Mouse (Mus musculus): Measurements from ENCODE around the gene Wfdc5.
"Not testable (repeated sequence)": the region's sequence is repeated elsewhere in the genome, so short reads cannot be mapped to it uniquely, and the experiment has no call there.

The Wfdc5 gene

DNA sequence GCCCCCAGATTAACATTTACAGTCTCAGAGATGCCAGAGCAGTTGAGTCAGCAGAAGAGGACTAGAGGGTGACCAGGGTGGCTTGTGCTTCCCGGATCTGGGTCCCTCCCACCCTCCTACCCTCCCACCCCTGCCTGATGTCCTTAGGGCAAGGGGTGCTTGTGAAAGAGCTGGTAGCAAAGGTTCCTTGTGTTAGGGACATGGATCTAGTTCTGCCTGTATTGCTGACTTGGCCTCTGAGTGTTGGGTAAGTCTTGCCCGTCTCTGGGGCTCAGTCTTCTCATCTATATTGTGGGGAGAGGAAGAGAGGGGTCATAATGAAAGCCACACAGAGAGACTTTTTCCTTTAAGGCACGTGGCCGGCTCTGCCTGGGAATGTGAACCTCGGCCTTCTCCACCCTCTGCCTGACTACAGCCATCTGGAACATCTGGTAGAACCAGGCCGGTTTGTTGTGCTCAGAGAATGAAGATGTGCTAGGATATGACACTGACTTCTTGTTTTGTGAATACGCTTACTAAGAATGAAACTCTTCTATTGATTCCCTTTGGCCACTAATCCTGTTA, at the start of gene Wfdc5:
TSS of gene Wfdc5 (minus strand) at position 51 of the 564 bp plus-strand sequence.
- DNase-seq = no peak

DNA sequence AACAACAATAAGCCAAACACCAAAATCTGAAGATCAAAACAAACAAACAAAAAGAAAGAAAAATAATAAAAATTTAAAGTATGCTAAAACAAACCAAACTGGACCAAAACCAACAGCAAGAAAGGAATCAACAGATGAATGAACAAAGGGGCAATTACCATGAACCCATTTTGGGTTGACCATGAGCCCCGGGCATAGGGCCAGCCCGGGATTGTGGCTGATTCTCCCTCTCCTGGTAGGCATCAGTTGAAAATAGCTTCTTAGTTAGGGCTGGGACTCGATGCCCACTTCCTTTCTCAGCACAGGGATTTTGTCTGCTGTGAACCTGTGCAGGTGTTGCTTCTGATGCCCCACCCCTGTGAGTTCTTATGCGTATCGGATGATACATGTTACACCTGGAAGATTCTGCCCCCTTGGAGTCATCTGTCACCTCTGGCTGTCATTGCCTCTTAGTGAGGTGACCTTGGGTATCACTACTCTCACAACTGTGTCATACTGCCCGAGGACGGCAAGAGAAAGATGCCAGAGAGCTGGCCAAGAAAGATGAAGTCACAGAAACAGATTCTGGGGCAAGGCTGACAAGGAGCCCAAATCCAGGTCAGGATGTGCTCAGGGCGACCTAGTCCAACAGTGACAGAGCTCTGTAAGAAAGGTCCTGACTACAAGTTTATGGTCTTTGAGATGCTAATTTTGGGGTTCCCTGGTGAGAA, 46.0 kb upstream of the Wfdc5 start:
- no peak for DNase-seq

DNA sequence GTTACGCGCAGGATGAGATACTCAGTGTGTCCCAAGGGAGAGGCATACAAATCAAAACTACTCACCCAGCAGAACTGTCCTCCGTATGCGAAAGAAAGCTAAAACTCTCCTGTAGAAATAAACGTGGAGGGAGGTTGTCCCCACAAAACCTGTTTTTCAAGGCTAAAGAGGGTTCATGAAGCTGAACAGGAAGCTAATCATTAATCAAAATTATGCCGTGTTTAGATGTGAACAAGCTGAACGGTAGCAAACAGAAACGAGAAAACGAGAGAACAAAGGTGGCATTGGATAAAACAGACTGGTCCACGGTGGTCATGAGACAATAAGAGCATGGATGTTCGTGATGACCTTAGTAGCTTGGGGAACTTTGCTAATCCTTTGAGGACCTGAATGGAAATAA, 39.0 kb upstream of the Wfdc5 start, which contains the start of gene Wfdc15b:
TSS of gene Wfdc15b (minus strand) at position 139 of the 400 bp plus-strand sequence.
- no peak for DNase-seq

DNA sequence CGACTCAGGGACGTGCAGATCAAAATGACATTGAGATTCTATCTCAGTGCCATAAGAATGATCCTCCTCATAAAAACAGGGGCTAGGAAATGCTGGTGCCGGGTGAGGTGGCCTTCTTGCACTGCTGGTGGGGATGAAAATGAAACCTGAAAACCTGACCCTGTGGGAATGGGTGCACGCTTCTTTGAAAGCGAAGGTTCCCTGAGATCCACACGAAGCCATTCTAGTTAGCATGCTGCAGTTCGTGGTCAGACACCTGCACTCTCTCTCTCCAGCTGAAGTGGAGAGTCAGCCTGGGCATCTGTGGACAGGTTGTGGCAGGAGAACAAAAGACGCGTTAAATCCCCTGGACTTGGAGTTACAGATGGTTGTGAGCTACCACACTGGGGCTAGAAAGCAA, 36.8 kb upstream of the Wfdc5 start:
- no peak for DNase-seq

DNA sequence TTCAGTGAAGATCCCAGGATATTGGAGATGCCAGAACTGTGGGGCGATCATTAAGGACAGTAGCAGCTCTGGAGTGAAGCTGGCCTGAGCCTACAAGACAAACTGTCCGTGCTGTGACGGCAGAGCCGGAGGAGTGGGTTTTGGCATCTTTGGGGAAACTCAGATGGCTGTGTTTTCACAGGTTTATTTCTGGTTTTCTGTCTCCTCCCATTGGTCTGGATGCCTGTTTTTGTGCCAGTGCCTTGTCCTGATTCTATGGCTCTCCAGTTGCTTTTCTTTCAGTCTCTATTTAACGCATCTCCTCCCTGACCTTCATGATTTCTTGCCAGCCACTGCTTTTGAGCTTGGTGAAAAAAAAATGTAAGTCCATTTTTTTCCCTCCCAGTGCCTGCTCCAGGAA, 30.2 kb upstream of the Wfdc5 start:
- no peak for DNase-seq

DNA sequence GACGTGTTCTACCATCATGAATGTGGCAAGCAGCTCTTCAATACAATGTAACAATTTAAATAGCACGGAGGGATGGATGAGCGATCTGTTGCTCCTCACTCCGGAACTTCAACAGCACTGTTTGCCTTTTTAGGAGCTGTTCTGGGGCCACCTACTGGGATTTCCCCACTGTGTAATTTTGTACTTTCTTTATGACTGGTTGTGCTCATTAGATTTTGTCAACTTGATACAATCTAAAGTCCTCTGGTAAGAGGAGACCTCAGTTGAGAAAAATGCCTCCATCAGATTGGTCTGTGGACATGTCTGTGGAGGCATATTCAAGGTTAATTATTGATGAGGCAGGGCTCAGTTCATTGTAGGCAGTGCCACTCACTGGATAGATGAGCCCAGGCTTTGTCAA, 28.4 kb upstream of the Wfdc5 start:
- DNase-seq = no peak

DNA sequence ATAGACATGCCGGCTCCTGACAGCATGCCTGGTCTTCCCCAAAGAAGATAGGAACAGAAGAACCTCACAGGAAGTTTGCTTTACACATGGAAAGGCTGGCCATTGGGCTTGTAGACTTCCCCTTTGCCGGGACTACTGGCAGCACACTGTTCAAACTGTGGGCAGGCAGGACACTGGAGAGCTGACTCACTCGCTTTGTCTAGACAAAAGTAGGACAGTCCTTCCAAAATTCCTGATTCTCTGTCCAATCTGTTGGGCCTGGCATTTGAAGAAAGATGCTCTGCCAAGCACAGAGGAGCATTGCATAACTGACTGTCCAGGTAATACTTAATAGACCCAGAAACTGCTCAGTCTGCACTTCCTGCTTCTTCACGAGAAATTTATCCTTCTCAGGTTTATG, 24.1 kb upstream of the Wfdc5 start:
- DNase-seq = no peak

DNA sequence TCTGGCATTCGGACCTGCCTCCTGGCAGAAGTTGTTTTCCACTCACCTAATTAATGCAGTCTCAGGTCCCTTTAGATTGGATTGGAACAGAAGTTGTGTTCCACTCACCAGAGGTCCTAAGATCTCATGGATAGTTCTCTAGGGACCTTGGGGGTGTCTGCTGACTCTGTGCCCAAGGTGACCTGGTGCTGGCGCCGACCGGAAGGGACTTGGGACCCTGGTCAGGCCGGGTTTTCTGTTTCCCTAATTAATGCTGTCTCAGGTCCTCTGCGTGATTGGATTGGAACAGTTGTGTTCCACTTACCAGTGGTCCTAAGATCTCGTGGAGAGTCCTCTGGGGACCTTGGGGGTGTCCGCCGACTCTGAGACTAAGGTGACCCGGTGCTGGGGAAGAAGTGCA, 23.5 kb upstream of the Wfdc5 start:
- not testable (repeated sequence) for DNase-seq

DNA sequence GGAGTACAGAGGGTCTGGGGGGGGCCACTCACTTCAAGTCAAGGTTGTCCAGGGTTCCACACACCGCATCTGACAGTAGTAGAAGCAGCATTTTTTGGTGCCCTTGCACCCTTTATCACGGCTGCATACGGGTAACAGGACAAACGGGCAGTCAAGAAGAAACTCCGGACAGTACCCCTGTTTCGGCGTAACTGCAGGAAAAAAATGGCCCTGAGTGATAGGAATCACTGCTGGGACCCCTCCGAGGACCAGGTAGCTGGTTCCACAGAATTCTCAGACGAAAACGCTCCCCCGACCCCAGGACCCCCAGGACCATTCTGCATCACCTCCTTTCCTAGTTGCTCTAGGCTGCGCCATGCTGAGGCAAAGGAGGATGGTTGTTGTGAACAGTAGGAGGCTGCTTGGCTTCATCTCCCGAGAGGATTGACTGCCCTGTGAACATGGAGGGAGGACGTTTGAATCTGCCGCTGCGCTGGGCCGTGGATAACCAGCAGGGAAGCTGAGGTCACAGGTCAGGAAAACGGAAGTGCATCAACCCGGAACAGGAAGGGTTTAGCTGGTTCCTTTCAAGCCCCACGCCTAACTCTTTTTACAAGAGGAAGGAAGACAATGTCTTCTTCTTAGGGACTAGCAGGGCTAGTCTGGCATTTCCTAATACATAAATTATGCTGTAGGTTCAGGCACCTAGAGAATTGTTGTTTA, 17.2 kb upstream of the Wfdc5 start, which contains the start of gene Wfdc15a:
TSS of gene Wfdc15a (minus strand) at position 505 of the 702 bp plus-strand sequence.
- DNase-seq = no peak

DNA sequence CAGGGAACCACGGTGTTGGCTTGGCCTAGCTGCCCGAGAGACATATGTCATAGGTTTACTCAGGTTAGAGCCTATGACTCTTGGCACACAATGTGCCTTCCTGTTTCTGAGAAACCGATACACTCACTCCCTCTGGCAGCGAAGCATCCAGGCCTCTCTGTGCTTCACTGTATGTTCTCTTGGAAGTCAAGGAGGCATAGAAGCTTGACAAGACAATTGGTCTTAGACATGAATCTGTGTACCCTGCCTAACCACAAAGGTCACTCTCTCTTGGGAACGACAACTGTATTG, 14.1 kb upstream of the Wfdc5 start:
- DNase-seq = no peak

DNA sequence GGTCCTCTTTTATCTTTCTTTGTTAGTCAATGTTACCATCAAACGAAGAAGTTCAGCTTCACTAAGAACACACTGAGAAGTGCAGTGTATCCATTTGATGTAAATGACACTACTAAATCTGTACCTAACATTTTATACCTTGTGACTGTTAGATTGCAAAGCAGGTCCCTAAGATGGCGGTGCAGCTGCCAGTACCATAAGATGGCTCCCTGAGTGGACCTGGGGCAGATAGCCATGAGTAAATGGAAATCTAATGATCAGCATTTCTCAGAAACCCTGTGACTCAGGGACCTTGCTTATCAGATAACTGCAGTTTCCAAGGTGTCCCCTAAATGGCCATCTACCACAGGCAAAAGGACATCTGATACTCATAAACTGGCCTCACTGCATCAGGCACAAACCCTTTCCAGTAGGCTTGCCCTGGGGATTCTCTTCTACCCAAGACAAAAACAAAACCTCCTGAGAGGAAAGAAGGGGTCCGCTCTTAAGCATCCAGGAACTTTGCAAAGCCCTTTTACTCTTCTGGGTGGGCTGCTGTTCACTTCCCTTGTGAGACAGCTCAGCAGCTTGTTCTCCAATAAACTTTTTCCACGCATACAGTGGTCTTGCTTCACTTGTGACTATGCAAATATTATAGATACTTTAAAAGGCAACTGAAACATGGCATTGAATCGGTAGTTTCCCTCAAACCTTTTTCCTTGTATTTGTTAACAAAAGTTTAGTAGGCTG, 13.6 kb upstream of the Wfdc5 start:
- no peak for DNase-seq

DNA sequence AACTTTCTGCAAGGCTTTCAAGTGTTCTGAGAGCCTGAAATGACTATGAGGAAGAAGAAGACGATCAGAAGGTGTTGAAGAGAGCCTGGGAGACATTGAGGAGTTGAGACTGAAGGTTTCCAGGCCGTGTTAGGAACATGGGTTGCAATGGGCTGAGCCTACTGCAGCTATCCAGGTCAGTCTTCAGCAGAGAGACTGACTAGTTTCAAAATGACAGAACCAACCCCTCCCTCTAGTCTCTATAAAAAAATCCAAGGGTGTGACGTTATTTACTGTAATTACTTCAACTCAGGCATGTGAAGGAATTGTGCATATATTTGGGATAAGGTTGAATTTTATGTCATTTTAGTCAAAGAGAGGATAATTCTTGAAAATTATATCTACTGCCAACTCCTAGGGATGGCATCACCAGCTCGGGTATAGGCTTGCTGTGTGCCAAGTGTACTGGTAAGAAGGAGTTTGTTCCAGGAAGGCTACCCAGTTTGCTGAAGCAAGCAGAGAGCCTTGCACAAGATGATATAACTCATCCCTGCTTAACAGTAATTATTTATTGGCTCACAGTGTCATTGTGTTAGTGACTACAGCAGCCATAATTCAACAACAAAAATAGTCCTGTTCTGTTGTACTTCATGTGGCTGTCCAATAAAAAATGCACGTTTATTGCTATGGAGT, 12.6 kb upstream of the Wfdc5 start:
- DNase-seq = no peak

DNA sequence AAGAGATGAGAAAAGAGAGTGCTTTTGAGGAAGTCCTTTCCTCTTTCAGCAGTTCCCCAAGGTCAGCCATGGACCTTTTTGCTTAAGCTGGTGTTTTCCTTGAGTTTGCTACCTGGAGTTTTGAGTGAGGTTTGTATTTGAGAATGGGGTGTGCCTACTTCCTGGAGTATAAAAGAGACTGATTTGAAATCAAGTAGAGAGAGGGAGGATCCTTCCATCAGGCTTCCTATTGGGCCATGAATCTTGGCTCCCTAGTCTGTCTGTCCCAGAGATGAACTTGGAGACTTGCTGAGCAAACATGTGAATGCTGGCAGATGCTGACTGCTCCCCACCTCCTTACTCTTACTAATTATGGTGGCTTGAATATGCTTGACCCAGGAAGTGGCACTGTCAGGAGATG, 9.7 kb upstream of the Wfdc5 start:
- DNase-seq = no peak

DNA sequence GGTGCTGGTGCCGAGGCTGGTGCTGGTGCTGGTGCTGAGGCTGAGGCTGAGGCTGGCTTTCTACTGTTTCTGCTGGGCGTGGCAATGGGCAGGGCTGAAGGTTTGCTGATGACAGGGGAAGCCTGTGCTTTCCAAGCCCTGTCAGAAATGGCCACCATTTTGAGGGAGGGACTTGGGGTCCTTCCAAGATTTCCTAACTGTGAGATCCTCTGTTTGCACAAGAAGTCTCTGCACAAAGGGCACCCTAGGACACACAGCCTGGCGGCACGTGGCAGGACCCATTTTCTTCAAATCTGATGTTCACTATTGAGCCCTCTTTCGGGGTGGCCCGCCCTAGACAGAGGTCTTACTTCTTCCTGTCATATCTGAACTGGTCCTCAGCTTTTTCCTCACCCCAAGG, 8.0 kb upstream of the Wfdc5 start, which contains the start of gene Wfdc12:
TSS of gene Wfdc12 (minus strand) at position 33 of the 400 bp plus-strand sequence.
- DNase-seq = no peak

DNA sequence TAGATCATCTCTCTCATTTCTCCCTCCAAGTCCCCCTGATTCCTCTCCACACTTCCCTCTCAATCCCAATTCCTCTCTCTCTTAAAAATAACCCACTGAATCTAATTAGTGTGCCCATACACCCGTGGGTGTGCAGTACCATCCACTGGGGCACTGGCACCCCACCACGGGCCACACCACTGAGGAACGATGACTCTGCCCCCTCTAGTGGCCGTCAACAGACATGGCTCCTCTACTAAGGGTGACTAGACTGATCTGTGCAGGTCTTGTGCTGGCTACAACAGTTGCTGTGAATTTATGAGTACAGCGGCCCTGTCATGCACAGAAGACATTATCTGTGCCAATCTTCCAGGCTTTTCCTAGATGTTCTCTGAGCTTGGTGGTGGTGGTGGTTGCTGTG, 6.2 kb upstream of the Wfdc5 start:
- no peak for DNase-seq

DNA sequence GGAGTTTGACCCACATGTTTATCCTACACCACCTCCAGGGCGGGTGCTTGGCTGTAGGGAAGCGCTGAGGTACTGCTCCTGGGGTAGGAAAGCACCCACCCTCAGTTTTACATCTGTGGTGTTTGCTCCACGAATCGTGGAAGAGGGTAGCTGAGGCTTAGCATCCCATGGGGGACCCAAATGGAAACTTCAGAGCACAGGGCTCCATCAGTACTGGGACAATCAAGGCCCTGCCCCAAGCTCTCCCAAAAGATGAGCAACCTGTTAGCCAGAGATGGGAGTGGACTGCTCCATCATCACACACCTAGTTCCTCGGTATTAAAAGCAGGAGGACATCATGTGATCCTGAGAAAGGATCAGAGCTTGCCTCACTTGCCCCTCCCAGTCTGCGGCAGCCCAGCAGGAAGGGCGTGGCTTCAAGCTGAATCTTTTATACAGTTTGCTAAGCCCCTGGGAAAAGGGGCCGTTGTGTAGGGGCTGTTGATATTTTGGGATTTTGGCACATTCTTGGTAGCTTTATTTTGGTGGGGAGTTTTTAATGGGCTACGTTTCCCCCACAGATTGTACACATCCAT, 1.7 kb upstream of the Wfdc5 start:
- DNase-seq = no peak

DNA sequence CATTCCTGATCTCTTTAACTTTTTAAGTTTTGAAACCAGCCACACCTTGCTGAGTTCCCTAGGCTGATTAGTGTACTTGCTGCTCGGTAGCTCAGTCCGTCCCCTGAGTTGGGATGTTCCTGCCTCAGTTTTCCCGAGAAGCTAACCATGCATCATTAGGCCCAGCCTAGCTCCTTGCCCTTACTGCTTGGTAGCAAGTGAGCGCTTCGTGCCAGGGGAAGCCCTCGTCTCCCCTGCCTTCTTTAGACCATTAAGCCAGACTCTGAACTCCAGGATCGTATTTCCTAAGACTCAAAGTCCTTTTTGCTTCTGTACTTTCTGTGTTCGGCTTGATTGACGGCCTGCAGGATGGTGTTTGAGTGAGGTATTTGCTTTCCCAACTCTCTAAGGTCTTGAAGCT, 798 bp upstream of the Wfdc5 start:
- no peak for DNase-seq

DNA sequence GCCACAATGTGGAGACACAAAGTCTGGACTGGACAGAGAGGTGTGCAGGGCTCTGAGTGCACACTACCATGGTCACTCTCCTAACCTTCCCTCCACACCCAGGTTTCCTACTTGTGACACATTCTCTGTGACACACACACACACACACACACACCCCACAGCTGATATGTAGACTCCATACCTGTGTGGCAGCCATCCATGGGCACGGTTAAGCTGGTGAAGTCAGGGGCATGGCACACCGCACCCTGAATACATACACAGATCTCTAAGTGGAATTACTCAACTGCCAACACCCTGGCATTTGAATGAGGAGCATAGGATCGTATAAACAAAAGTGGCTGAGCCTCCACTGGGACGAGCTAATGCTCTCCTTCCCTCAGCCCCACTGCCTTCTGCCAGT, 1.8 kb downstream of the Wfdc5 start:
- DNase-seq = no peak

DNA sequence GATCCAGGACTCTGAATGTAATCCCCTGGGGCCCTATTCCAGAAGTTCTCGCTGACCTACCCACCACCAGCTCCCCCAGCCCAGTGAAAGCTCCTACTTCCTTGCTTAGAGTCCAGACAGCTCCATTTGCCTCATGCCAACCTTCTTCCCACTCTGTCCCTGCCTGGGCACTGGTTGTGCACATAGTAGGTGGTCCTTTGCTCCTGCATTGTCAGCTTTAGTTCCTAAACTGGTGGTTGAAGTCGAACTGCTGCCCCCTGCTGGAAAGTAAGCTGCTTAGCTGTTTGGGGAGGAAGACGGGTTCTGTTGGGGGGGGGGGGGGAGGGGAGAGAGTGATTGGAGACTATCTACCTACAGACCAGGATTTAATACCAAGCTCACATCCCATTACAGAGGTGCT, 2.4 kb downstream of the Wfdc5 start:
- peak; percentile 43 for DNase-seq

DNA sequence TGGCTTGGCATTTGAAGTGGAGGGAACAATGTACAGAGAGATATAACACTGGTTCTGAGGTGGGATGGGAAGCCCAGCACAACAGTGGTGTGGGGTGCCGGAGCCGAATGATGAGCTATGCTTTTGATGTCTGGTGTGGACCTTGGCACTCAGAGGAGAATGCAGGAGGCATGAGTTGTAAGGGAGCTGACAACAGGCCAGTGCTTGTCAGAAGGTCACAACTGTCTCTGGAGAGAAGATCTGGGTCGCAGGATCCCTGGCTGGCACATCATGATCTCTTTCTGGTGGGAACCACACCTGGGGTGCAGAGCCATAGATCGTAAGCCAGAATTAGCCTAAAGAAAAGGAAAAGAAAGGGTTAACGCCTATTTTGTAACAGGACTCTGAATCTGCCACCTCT, 4.7 kb downstream of the Wfdc5 start:
- DNase-seq = no peak

DNA sequence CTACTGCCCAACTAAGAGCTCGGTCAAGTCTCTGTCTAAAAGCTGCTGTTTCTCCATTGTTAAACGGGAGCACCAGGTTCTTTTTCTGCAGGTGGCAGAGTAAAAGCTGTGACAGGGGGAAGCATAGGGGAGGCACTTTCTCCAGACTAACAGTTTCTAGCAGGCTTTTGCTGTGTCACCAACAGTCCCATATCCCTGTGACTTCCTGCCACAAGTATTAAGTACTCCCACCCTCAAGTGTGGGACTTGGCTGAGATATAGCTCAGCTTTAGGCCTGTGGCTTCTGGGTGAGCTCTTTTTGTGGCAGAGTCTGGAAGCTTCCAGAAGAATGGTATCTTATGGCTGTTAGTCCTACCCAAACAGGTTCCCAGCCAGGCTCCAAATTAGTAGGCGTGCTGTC, 6.7 kb downstream of the Wfdc5 start:
- DNase-seq = no peak

DNA sequence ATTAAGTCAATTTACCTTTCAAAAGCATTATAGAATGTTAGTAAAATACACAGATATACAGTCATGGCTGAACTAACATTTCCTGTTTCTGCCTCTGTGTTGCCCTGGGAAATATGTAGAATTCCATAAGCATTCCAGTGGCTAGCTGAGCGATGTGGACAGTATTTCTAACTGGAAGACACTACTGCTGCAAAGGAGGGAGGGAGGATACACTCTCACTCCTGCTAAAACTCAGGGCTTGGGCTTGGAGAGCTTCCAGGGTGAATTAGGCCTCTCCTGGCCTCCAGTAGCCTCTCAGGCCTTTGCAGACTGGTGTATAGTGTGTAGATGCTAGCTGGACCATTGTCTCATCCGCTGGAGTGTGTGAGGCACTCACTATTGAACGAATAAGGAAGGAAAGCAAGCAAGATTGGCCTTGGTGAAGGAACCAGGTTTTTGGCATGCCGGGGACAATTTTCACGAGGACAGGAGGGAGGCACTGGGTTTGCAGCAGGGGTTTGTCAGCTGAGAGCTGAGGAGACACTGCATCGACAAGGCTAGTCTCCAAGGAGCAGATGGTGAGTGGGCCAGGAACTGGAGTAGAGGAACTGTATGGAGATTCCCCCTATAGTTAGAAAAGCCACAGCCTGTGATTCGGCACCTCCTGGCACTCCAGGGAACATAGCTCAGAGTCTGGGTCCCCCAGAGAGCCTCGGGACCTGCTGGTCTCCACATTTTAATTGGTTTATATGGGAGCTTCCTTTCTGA, 7.7 kb downstream of the Wfdc5 start:
- DNase-seq = no peak

Data from thymus, postnatal 25 days (tissue).